Mouse (Mus musculus): ENCODE measurements around the gene Clip3.

DNA sequence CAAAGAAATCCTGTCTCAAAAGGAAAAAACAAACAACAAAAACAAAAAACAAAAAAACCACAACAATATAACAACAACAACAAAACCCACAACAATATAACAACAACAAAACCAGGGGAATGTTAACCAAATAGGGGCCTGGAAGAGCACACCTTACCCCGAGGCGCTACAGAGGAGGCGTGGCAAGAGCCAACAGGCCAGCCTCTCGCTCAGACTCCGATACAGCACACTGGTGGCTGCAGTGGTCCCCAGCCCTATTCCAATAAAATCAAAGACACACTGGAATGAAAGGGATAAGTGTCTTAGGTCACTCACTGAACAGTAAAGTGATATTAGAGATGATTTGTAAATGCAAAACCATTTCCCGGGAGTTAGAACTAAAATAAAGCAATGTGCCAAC lies 12.0 kb upstream of the Clip3 start:
- TF ChIP-seq CTCF (IDR thresholded peaks at IDR 0.05; ENCODE audit: low read depth, low read length) (no peak), POLR2A (IDR thresholded peaks at IDR 0.05; ENCODE audit: borderline replicate concordance, low read depth, low read length) (no peak)
